Mouse (Mus musculus): ENCODE measurements around the gene Rbm20. TPM values are rescaled to one million over a fixed set of nuclear protein-coding genes. Genes with fewer than 3 reads are reported as not detected.

Gene Rbm20
- total and polyA plus RNA-seq, 3 experiments: 0.05 to 0.56 (median 0.08) TPM

- H3K79me2 ChIP-seq (replicated peaks; ENCODE audit: control insufficient read depth, extremely low read depth, insufficient read depth, poor library complexity, severe bottlenecking): no peaks in the 10 kb centered on the region
- no peak overlapping the region for H3K4me3 ChIP-seq (replicated peaks in 1 of 3; ENCODE audit: low read depth in 2 of 3, low read length in 2 of 3, poor library complexity in 1 of 3)
- no peaks in the 10 kb centered on the region for H3K4me1 ChIP-seq (ENCODE audit: control insufficient read depth in 1 of 2, insufficient read depth in 2 of 2)
- no peaks in the 10 kb centered on the region for H3K27me3 ChIP-seq (replicated peaks)
- dilution Hi-C loops (cut with MboI; ENCODE audit: extremely low pct_ligation_motif_present, extremely low pct_unique_long_range_greater_than_20kb, low sequenced_read_pairs): no loop called here
- H3K9ac ChIP-seq (ENCODE audit: insufficient read depth, low read depth): no peak overlapping the region
- no peak overlapping the region for H3K27ac ChIP-seq (ENCODE audit: insufficient read depth, low read depth)
- TF ChIP-seq BHLHE40 (IDR thresholded peaks at IDR 0.05; ENCODE audit: low read depth, low read length): no peak
- no peak for TF ChIP-seq UBTF (IDR thresholded peaks at IDR 0.05; ENCODE audit: low read depth, low read length)
- TF ChIP-seq MAZ (IDR thresholded peaks at IDR 0.05; ENCODE audit: low read depth, low read length): no peak
- TF ChIP-seq CHD1 (IDR thresholded peaks at IDR 0.05; ENCODE audit: low read depth, low read length): no peak
- no peak for TF ChIP-seq ELF1 (IDR thresholded peaks at IDR 0.05; ENCODE audit: low read depth, low read length)
- TF ChIP-seq MXI1 (IDR thresholded peaks at IDR 0.05; ENCODE audit: low read depth, low read length): no peak
- no peak for TF ChIP-seq ZMIZ1 (IDR thresholded peaks at IDR 0.05; ENCODE audit: low read depth, low read length)
- no peak for TF ChIP-seq TCF12 (IDR thresholded peaks at IDR 0.05; ENCODE audit: low read depth, low read length)
- no peak for TF ChIP-seq JUN (IDR thresholded peaks at IDR 0.05; ENCODE audit: insufficient read depth, low read depth, low read length)
- TF ChIP-seq PAX5 (IDR thresholded peaks at IDR 0.05; ENCODE audit: low read length): no peak
- TF ChIP-seq SMC3 (IDR thresholded peaks at IDR 0.05; ENCODE audit: low read depth, low read length): no peak
- H3K4me2 ChIP-seq (ENCODE audit: insufficient read depth, low read depth, poor library complexity, severe bottlenecking): no peak overlapping the region
- no peaks in the 10 kb centered on the region for H3K36me3 ChIP-seq (replicated peaks in 1 of 2; ENCODE audit: control insufficient read depth in 1 of 2, insufficient read depth in 1 of 2, low read length in 1 of 2)
- H3K9me3 ChIP-seq (replicated peaks; ENCODE audit: low read length): no peaks in the 10 kb centered on the region
- in situ Hi-C loops (cut with MboI; ENCODE audit: low pct_ligation_motif_present, low pct_unique_long_range_greater_than_20kb, low sequenced_read_pairs): no loop called here
- DNase-seq (ENCODE audit: extremely low read depth): no peak
These were observed 103.9 kb downstream of the Rbm20 start for GRCm38 (mm10) chr19:53780752-53781602.

GRCm38 (mm10) chr19:53781826-53782225 lies 104.7 kb downstream of the Rbm20 start:
- no peak for DNase-seq (ENCODE audit: extremely low read depth)
- H3K4me1 ChIP-seq (ENCODE audit: control insufficient read depth in 1 of 2, insufficient read depth in 2 of 2): no peaks in the 10 kb centered on the region
- no peaks in the 10 kb centered on the region for H3K9me3 ChIP-seq (replicated peaks; ENCODE audit: low read length)
- in situ Hi-C loops (cut with MboI; ENCODE audit: low pct_ligation_motif_present, low pct_unique_long_range_greater_than_20kb, low sequenced_read_pairs) (no loop called here), dilution Hi-C loops (cut with MboI; ENCODE audit: extremely low pct_ligation_motif_present, extremely low pct_unique_long_range_greater_than_20kb, low sequenced_read_pairs) (no loop called here)
- H3K4me2 ChIP-seq (ENCODE audit: insufficient read depth, low read depth, poor library complexity, severe bottlenecking): no peak overlapping the region
- no peaks in the 10 kb centered on the region for H3K79me2 ChIP-seq (replicated peaks; ENCODE audit: control insufficient read depth, extremely low read depth, insufficient read depth, poor library complexity, severe bottlenecking)
- H3K9ac ChIP-seq (ENCODE audit: insufficient read depth, low read depth): no peak overlapping the region
- no peak overlapping the region for H3K27ac ChIP-seq (ENCODE audit: insufficient read depth, low read depth)
- H3K27me3 ChIP-seq (replicated peaks): no peaks in the 10 kb centered on the region
- H3K4me3 ChIP-seq (replicated peaks in 1 of 3; ENCODE audit: low read depth in 2 of 3, low read length in 2 of 3, poor library complexity in 1 of 3): no peak overlapping the region
- no peak for TF ChIP-seq CHD2 (IDR thresholded peaks at IDR 0.05; ENCODE audit: low read length)
- TF ChIP-seq SIN3A (IDR thresholded peaks at IDR 0.05; ENCODE audit: low read length): no peak
- H3K36me3 ChIP-seq (replicated peaks in 1 of 2; ENCODE audit: control insufficient read depth in 1 of 2, insufficient read depth in 1 of 2, low read length in 1 of 2): no peaks in the 10 kb centered on the region

DNA sequence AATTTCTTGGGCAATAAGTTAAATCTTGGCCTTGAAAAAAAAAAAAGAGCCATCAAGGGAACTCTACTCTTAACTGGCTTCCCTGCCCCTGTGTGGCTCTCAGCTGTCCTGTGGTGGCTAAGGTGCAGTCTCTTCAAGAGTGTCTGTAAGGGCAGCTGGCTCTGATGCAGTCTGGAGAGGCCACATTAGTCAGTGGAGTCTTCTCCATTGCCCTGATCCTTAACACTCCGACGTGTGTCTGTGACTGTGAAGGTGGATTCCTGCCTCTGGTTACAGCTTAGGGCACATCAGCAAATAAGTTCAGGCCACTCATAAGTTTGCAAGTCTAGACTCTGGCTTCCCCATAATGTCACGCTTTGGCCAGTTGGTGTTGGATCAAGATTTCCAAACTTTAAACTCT lies 108.2 kb downstream of the Rbm20 start:
- dilution Hi-C loops (cut with MboI; ENCODE audit: extremely low pct_ligation_motif_present, extremely low pct_unique_long_range_greater_than_20kb, low sequenced_read_pairs): no loop called here
- Histone ChIP-seq H3K79me2 (replicated peaks; ENCODE audit: control insufficient read depth, extremely low read depth, insufficient read depth, poor library complexity, severe bottlenecking) (no peaks in the 10 kb centered on the region), H3K9ac (ENCODE audit: insufficient read depth, low read depth) (no peak overlapping the region), H3K4me2 (ENCODE audit: insufficient read depth, low read depth, poor library complexity, severe bottlenecking) (no peak overlapping the region), H3K27me3 (replicated peaks) (no peaks in the 10 kb centered on the region), H3K9me3 (replicated peaks; ENCODE audit: low read length) (no peaks in the 10 kb centered on the region), H3K27ac (ENCODE audit: insufficient read depth, low read depth) (no peak overlapping the region), H3K4me1 (ENCODE audit: control insufficient read depth in 1 of 2, insufficient read depth in 2 of 2) (no peaks in the 10 kb centered on the region), H3K36me3 (replicated peaks in 1 of 2; ENCODE audit: control insufficient read depth in 1 of 2, insufficient read depth in 1 of 2, low read length in 1 of 2) (no peaks in the 10 kb centered on the region), H3K4me3 (replicated peaks in 1 of 3; ENCODE audit: low read depth in 2 of 3, low read length in 2 of 3, poor library complexity in 1 of 3) (no peak overlapping the region)
- TF ChIP-seq ZNF384 (IDR thresholded peaks at IDR 0.05; ENCODE audit: low read depth, low read length) (no peak), TBP (conservative IDR thresholded peaks at IDR 0.05; ENCODE audit: low read depth, low read length) (no peak)
- in situ Hi-C loops (cut with MboI; ENCODE audit: low pct_ligation_motif_present, low pct_unique_long_range_greater_than_20kb, low sequenced_read_pairs): no loop called here
- no peak for DNase-seq (ENCODE audit: extremely low read depth)

Data from CH12.LX (cell line).